Mouse (Mus musculus): ENCODE results near the gene Wrap73. TPM values are rescaled to one million over a fixed set of nuclear protein-coding genes. Genes with fewer than 3 reads are reported as not detected.

Gene Wrap73
- total RNA-seq, 2 experiments from 2014 or later, result 31.3 to 34.8 TPM

DNA sequence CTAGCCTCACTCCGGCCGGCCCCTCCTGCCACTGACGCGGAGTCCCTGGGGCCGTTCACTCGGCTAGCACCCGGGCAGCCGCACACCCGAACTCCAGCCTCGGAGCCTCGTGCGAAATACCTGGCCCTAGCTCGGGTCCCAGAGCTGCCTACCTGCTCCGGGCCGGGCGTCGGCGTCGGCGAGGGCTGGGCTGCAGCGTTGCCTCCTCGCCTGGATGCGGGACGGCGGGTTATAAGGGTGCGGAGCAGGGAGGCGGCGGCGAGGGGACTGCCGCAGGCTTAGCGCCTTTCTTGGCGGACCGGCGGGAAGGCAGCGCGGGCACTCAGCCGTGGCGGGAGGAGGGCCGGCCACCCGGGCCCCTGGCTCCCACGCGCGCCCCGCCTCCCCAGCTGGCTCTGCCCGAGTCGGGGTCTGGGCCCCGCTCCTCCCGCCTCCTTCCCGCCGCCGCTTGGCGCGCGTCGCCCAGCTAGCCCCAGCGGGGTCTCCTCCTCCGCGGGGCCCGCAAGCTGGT is 2.4 kb upstream of the Wrap73 start:
- DNase-seq (ENCODE audit: low spot score in 2 of 2), result no peak

GRCm38 (mm10) chr4:154140182-154140212 is 2.2 kb upstream of the Wrap73 start, which contains the start of gene Trp73:
Gene Trp73 (minus strand): TSS chr4:154140208.
- DNase-seq (ENCODE audit: low spot score in 2 of 2), result no peak

DNA sequence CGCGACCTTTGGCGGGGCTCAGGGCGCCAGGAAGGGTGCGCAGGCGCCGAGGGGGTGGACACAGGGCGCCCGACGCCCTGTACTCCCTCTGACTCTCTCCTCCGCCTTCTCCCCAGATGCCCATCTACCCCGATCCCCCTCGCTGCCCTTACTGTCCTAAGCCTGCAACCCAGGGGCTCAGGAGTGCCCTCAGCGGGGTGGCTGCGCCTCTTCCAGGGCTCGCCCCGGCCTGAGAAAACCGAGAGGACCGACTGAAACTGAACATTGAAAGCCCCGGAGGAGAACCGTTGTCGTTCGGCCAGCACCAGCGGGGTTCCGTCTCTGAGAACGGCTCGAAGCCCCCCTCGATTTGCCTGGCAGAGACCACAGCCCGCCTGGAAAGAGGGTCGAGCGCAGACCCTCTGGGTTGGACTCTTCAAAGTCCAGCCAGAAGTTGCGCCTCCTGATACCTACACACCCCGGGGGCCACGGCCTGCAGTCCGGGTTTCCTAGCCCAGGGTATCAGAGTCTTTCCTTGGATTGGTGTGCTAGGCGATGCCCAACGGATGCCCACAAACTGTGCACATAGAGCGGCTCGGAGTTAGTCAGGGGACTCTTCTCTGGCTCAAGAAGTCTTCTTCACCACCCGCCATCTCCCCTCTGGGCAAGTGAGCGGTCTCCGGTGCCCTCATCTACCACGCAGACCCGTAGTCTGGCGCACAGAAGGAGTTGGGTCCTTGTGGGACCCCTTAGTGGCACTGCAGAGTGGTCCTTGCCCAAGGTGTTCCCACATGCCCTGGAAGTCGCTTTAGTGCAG is 1.8 kb upstream of the Wrap73 start:
- DNase-seq (ENCODE audit: low spot score in 2 of 2), result no peak

GRCm38 (mm10) chr4:154141009-154141867 is 934 bp upstream of the Wrap73 start:
- no peak for DNase-seq (ENCODE audit: low spot score in 2 of 2)

- DNase-seq (ENCODE audit: low spot score in 2 of 2), result no peak
Measured at GRCm38 (mm10) chr4:154144712-154145111, 2.5 kb downstream of the Wrap73 start.

DNA sequence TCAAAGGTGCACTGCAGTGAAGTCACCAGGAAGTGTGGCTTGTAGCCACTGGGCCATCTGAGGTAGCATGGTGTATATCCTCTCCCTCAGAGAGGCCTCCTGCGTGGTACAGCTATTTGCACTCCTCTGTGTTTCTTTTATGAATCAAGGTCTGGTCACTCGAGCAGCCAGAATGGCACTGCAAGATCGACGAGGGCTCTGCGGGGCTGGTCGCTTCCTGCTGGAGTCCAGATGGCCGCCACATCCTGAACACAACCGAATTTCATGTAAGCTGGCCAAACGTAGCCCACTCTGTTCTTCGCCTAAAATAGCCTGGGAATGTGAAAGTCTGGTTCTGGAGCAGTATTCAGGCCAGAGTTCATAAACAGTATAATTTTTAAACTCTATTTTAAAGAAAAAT is 4.2 kb downstream of the Wrap73 start:
- DNase-seq (ENCODE audit: low spot score in 2 of 2), result peak in 1 of 2 experiments; percentile 48

- no peak for DNase-seq (ENCODE audit: low spot score in 2 of 2)
Measured at GRCm38 (mm10) chr4:154154104-154154503, 11.9 kb downstream of the Wrap73 start.

DNA sequence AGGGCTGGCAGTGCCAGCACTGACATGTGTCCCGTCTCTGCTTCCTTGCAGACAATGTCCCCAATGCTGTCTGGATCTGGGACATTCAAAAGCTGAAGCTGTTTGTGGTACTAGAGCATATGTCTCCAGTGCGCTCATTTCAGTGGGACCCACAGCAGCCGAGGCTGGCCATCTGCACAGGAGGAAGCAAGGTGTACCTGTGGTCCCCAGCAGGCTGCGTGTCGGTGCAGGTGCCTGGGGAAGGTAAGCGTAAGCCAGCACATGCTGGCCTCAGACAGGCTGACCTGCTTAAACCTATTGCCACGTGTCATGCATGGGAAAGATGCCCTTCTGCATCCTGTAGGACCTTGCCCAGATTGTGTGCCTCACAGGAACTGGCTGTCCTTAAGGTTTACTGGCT is 13.9 kb downstream of the Wrap73 start:
- DNase-seq (ENCODE audit: low spot score in 2 of 2), result no peak

DNA sequence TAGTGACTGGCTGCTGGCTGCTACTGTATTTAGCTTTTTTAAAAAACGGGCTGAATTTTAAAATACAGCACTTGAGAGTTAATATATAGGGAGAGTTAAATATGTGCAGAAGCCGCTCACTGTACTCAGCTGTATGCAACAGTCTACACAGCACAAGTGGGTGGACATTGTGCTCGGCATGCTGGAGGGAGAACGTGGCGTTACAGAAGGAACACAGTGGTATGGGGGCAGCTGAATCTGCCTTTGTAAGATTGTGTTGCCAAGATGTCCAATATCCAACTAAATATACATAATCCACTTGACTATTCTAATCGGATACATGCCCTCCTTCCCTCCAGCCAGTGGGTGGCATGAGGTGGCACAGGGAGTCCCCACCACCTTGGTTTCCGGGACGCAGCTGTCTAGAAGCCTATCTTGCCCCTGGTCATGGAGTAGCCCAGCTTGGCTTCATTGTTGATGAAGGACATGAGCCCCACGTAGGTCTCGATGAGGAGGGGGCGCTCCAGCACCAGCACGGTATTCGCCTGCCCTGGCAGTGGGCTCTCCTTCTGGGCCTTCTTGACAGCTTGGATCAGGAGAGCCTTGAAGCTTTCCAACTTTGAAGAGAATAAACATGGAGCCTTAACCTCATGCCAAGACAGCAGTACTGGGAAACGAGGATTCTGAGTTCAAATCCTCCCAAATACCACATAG is 15.9 kb downstream of the Wrap73 start:
- DNase-seq (ENCODE audit: low spot score in 2 of 2), result peak in 1 of 2 experiments; percentile 48

DNA sequence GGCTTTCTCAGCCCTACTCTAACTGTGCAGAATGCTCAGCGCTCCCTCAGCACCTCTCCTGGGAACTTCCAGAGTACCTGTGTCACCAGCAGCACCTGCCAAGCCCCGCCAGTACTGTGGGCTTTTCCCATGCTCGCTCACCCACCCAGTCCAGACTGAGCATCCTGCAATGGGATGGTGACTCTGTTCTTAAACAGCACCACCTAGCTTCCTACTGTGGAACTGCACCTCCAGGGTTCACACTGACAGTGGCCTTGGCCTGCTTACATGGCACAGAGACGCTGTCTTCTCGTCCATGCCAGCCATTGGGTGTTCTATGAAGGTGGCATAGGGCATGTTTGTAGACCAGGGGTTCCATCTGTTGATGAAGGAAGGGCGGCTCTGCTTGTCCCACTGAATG is 16.8 kb downstream of the Wrap73 start:
- peak; percentile 70 to 84 for DNase-seq (ENCODE audit: low spot score in 2 of 2)

- peak in 1 of 2 experiments; percentile 36 for DNase-seq (ENCODE audit: low spot score in 2 of 2)
Measured at GRCm38 (mm10) chr4:154159961-154160537, 17.9 kb downstream of the Wrap73 start.

DNA sequence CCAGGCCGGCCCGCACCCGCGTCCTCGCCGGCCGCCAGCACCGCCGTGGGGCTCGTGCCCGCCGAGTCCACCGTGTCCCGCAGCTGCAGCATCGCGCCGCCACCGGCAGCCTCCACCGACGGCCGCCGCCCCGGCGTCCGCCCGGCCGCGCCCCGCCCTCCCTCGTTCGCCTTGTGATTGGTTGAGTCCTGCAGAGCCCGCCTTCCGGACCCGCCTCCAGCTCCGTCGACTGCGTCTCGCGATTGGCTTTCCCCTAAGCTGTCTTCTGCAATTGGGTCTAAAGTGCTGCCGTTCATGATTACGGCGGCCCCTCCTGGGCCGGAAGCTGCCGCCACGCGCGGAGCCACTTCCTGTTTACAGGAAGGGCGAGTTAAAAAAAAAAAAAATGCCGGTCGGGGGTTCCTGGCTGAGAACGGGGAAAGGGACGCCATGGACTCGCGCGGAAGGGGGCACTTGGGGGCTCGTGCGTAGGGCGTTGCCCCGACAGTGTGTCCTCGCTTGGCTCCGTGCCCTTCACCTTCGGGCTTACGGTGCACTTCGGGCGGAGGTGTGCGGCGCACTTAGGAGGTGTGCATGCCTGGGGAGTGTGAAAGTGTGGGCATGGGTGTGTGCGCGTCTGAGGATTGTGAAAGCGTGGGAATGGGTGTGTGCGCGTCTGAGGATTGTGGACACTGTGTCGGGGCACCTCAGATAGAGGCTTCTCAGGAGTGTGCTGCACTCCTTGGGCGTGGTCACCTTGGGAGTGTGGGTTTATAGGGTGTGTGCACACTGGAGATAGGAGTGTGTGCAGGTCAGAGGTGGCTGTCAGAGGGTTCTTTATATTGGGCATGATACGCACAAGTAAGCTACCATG is 18.6 kb downstream of the Wrap73 start, which contains the start of gene Tprgl:
Gene Tprgl (minus strand): TSS at position 129 of the 853 bp plus-strand sequence.
- DNase-seq (ENCODE audit: low spot score in 2 of 2), result peak; percentile 97 to 98

DNA sequence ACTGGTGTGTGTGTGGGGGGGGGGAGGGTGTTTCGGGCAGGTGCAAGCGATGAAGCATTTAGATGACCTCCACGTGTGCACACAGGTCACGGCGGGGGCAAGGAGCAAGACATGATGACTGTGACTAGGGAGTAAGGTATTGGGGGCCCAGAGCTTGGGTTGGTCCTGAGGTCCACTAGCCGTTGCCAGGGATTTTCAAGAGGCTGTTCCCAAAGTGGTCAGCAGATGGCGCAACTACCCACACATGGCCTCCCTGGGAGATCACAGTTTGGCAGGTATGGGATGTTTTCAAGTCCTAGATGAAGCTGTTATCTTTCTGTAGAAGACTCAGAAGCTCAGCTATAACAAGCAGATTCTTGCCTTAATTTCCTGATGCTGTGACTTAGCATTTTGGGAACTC is 21.1 kb downstream of the Wrap73 start:
- DNase-seq (ENCODE audit: low spot score in 2 of 2), result peak; percentile 59 to 83

DNA sequence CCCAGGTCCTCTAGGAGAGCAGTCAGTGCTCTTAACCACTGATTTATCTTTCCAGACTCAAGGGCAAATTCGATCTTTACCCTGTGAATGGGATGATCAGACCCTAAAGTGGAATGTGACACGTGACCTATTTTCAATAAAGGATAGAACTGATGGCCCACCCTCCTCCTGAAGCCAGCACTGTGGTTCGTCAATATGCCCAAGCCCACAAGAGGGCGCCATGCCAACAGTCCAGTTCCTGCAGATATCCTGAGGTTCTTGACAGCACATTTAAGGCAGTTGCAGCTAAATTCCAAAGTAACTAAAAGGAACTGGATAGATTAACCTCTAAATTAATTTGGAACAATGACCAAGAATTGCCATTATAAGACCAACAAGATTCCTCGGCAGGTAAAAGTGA is 24.9 kb downstream of the Wrap73 start:
- DNase-seq (ENCODE audit: low spot score in 2 of 2), result peak in 1 of 2 experiments; percentile 50

- DNase-seq (ENCODE audit: low spot score in 2 of 2), result no peak
Measured at GRCm38 (mm10) chr4:154170021-154170420, 27.8 kb downstream of the Wrap73 start.

DNA sequence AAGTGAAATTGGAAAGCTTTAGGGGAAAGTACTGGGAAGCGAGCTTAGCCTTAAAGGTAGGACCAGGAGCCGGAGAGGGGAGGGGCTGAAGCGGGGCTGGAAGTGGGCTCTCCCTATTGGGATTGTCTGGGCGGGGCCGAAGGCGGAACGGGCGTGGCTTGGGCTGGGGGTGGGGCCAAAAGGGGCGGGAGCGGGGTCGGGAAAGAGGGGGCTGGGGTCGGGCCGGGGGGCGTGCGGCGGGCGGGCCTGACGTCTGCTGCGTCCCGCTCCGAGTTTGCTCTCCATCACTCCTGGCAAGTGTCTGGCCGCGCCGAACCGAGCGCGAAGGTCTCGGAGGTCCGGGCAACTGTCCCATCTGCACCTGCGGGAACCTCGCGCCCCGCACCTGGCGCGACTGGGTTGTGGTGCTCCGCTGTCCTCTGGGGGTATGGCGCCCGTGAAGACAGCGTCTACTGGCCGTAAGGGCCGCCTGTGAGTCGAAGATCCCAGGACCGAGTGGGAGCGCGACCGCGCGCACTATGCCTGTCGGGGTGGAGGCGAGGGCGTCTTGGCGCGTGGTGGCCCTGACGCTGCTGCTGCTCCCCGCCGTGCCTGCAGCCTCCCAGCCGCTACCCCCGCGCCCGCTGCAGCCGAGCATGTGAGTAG is 28.5 kb downstream of the Wrap73 start, which contains the start of gene Megf6:
Gene Megf6 (plus strand): TSS at position 225 of the 645 bp plus-strand sequence.
- peak in 1 of 2 experiments; percentile 48 for DNase-seq (ENCODE audit: low spot score in 2 of 2)

DNA sequence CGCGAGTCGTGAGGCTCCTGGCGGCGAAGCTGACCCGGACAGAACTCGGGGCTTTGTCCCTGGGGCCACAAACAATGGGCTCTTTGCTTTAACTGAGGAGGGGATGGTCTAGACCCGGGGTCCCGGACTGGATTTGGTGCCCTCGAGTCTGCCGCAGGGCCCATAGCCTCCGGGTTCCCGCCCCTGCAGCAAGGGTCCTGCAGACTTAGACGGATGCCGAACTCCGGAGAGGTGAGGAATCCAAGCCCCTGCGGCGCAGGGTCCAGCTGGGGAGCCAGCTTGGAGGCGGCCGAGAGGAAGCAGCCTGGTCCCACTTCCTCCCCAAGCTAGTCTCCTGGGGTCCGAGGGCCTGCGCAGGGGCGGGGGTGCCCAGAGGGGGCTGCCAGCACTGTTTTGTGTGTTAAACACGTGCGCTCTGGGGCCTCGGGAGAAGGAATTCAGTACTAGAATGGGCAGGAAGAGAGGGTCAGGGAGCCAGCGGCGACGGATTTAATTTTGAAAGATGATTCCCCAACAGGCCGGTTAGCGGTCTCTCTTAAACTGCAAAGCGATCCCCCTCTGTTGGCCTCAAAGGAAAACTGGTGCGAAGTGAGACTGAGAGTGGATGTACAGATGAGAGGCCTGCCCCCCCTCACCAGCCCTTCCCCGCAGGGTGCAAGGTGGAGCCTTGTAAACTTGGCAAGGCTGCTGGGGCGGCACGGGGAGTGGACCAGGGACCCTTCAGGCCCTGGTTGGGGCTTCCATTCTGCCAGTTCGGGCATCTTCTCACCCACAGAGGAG is 29.2 kb downstream of the Wrap73 start:
- DNase-seq (ENCODE audit: low spot score in 2 of 2), result no peak

GRCm38 (mm10) chr4:154171931-154172604 is 29.9 kb downstream of the Wrap73 start:
- DNase-seq (ENCODE audit: low spot score in 2 of 2), result no peak

GRCm38 (mm10) chr4:154177257-154177656 is 35.1 kb downstream of the Wrap73 start:
- no peak for DNase-seq (ENCODE audit: low spot score in 2 of 2)
